Mouse (Mus musculus) lung, embryonic 16.5 days (tissue): ENCODE results near the gene Zfp169. TPM values are rescaled to one million over a fixed set of nuclear protein-coding genes. Genes with fewer than 3 reads are reported as not detected.

ENCODE experiments used
- ATAC-seq: fragments of 200-750 bp; cut with Nextera tagmentation; 2 replicates; pipeline ENCODE4 v1.8.0; 2017; ENCODE audit warnings: low read depth, mild to moderate bottlenecking, moderate library complexity
- H3K27ac ChIP-seq: fragments of 300-500 bp; sonication (generic); 2 replicates; pipeline ENCODE4 v1.5.1; 2014; ENCODE audit warnings: mild to moderate bottlenecking, control low read depth, low read length
- H3K27me3 ChIP-seq: fragments of 300-500 bp; sonication (generic); 2 replicates; pipeline ENCODE4 v1.6.1; 2014; ENCODE audit warnings: low read depth, low read length, mixed read lengths; ENCODE audit not compliant: control insufficient read depth, insufficient read depth
- H3K36me3 ChIP-seq: fragments of 300-500 bp; sonication (generic); 2 replicates; pipeline ENCODE4 v1.6.1; 2014; ENCODE audit warnings: low read length; ENCODE audit not compliant: control insufficient read depth, insufficient read depth
- H3K4me1 ChIP-seq: fragments of 300-500 bp; sonication (generic); replicated peaks from 2 replicates; pipeline ENCODE4 v1.6.1; 2014; ENCODE audit warnings: low read length, mixed read lengths; ENCODE audit not compliant: control insufficient read depth, insufficient read depth
- H3K4me2 ChIP-seq: fragments of 300-500 bp; sonication (generic); 2 replicates; pipeline ENCODE4 v1.6.1; 2014; ENCODE audit warnings: low read depth, low read length, control low read depth
- H3K4me3 ChIP-seq: fragments of 300-500 bp; sonication (generic); 2 replicates; pipeline ENCODE4 v1.5.1; 2014; ENCODE audit warnings: mild to moderate bottlenecking, low read length, control low read depth
- H3K9ac ChIP-seq: fragments of 300-500 bp; sonication (generic); 2 replicates; pipeline ENCODE4 v1.6.1; 2014; ENCODE audit warnings: low read length, control low read depth
- H3K9me3 ChIP-seq: fragments of 300-500 bp; sonication (generic); 2 replicates; pipeline ENCODE4 v1.6.1; 2016; ENCODE audit warnings: low read length; ENCODE audit not compliant: control insufficient read depth
- WGBS: fragments of 180-500 bp; shearing (Covaris S2); extraction: QIAGEN DNeasy Blood & Tissue Kit; methylation state at CpG from one replicate; pipeline ENCODE4 v1.1.7; 2014; 5-methylcytosine and 5-hydroxymethylcytosine counted together
- polyA plus RNA-seq: library from polyadenylated mRNA; unstranded; fragments of >200 nt; fragmentation: Nextera tagmentation; extraction: Ambion mirVana; gene quantifications from 2 replicates; pipeline ENCODE4 v1.2.1, GENCODE M21; 2015

The Zfp169 gene
- polyA plus RNA-seq, 1 experiment from 2014 or later: 4.1 TPM

DNA sequence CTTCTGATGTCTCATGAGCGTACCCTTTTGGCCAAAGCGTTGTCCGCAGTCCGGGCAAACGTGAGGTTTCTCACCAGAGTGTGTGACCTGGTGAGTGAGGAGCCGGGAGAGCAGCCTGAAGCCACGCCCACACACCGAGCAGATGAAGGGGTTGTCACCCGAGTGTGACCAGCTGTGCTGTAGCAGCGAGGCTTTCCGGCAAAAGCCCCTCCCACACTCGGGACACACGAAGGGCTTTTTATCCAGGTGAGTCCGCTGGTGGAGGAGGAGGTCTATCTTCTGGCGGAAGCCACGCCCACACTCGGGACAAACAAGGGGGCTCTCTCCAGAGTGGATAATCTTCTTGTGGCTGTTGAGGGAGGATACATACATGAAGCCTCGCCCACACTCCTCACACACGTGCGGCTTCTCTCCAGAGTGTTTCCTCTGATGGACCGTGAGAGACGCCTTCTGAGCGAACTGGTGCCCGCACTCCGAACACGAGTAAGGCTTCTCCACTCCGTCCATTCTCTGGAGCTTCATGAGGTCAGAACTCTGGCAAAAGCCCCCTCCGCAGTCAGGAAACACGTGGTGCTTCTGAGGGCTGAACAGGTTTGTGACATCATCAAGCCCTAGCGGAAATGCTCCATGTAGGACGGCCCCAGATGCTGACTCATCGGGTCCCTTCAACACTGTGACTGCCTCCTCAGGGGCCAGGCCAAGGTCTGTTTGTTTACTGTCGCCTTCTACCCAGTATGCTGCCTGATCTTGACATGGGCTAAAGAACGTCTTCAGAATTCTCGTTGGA is 22.7 kb downstream of the Zfp169 start:
- no peak for ATAC-seq
- Histone ChIP-seq H3K36me3 (peaks cover 22% of the 10 kb centered on the region), H3K4me1 (no peaks in the 10 kb centered on the region), H3K27me3 (no peaks in the 10 kb centered on the region), H3K27ac (no peak overlapping the region), H3K9ac (no peak overlapping the region), H3K4me2 (no peak overlapping the region), H3K9me3 (no peaks in the 10 kb centered on the region), H3K4me3 (no peak overlapping the region)
- 84% methylated on average over 35 of the region's 35 CpGs for whole genome bisulfite sequencing

DNA sequence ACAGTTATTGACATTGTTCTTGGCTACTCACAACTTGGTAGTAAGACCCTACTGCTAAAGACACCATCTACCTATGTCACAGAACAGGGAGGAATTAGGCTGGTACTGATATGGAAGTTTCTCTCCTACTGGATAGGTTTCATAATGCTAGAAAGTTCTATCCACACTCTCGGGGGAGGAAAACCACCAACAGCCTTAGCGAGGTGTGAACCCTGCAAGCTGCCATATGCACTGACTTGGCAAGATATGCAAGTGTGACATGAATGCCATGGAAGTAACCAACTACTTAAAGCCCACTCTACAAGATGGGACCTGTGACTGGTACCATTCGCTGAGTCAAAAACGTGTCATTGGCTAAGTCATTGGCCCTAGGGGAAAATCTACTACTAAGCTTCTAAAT is 29.6 kb downstream of the Zfp169 start:
- no peak overlapping the region for H3K4me3 ChIP-seq
- no peaks in the 10 kb centered on the region for H3K9me3 ChIP-seq
- no peak overlapping the region for H3K9ac ChIP-seq
- 89% methylated on average over 4 of the region's 4 CpGs for WGBS
- no peak overlapping the region for H3K27ac ChIP-seq
- H3K4me1 ChIP-seq: no peaks in the 10 kb centered on the region
- H3K4me2 ChIP-seq: no peak overlapping the region
- no peak for ATAC-seq
- H3K27me3 ChIP-seq: no peaks in the 10 kb centered on the region
- no peaks in the 10 kb centered on the region for H3K36me3 ChIP-seq

DNA sequence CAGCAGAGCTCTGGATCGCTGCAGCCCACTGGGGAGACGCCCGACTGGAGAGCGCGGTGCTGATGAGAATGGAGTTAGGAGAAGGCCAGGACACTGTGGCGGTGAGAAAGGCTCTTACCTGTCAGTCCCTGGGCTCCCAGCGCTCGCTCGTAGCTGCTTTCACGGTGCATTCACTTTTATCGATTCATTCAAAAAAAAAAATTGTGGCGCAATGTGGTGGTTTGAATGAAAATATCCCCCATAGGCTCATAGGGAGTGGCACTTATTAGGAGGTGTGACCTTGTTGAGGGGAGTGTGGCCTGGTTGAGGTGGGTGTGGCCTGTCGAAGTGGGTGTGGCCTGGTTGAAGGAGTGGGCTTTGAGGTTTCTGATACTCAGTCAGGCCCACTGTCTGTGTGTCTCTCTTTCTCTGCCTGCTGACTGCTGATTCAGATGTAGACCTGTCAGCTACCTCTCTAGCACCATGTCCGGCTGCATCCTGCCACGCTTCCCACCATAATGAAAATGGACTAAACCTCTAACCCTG is 44.5 kb downstream of the Zfp169 start:
- 65% methylated on average over 15 of the region's 15 CpGs for WGBS

DNA sequence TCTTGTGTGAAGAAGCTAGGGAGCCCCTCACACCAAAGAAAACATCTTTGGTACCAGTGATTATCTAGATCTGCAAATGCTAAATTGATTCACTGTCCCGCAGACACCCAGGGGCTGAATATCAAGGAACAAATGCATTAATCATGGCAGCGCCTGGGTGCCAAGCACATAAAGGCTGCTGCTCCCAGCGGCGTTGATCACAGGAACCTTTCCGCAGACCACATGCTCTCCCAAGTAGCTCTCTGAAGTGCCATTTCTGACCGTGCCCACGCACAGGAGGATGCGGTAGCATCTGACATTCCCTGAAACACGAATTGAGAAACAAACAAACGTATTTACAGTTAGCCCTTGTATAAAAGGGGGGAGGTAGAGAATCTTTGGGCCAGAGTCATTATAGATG is 47.1 kb downstream of the Zfp169 start:
- no peak for ATAC-seq
- WGBS: 47% methylated on average over 10 of the region's 10 CpGs
- Histone ChIP-seq H3K4me1 (no peaks in the 10 kb centered on the region), H3K36me3 (no peaks in the 10 kb centered on the region), H3K4me3 (no peak overlapping the region), H3K27ac (no peak overlapping the region), H3K27me3 (no peaks in the 10 kb centered on the region; the same call in 1 of the 2 replicates), H3K9me3 (no peaks in the 10 kb centered on the region), H3K9ac (no peak overlapping the region), H3K4me2 (no peak overlapping the region)

More for the DNA sequence above, 44.5 kb downstream of the Zfp169 start:
- H3K4me3 ChIP-seq: no peak overlapping the region
- H3K36me3 ChIP-seq: no peaks in the 10 kb centered on the region
- H3K27ac ChIP-seq: no peak overlapping the region
- H3K27me3 ChIP-seq: no peaks in the 10 kb centered on the region; the same call in 1 of the 2 replicates
- no peak overlapping the region for H3K9ac ChIP-seq
- no peak for ATAC-seq
- no peak overlapping the region for H3K4me2 ChIP-seq
- H3K4me1 ChIP-seq: no peaks in the 10 kb centered on the region
- H3K9me3 ChIP-seq: no peaks in the 10 kb centered on the region

GRCm38 (mm10) chr13:48464170-48464569 is 49.1 kb downstream of the Zfp169 start:
- WGBS: 7% methylated on average over 4 of the region's 4 CpGs
- Histone ChIP-seq H3K36me3 (no peaks in the 10 kb centered on the region), H3K4me1 (no peaks in the 10 kb centered on the region), H3K27me3 (no peaks in the 10 kb centered on the region; the same call in 1 of the 2 replicates), H3K27ac (no peak overlapping the region), H3K4me3 (no peak overlapping the region), H3K9ac (no peak overlapping the region), H3K4me2 (no peak overlapping the region), H3K9me3 (no peaks in the 10 kb centered on the region)
- no peak for ATAC-seq

GRCm38 (mm10) chr13:48459280-48459679 is 54.0 kb downstream of the Zfp169 start:
- ATAC-seq: no peak
- Histone ChIP-seq H3K9me3 (no peaks in the 10 kb centered on the region), H3K4me3 (no peak overlapping the region)

DNA sequence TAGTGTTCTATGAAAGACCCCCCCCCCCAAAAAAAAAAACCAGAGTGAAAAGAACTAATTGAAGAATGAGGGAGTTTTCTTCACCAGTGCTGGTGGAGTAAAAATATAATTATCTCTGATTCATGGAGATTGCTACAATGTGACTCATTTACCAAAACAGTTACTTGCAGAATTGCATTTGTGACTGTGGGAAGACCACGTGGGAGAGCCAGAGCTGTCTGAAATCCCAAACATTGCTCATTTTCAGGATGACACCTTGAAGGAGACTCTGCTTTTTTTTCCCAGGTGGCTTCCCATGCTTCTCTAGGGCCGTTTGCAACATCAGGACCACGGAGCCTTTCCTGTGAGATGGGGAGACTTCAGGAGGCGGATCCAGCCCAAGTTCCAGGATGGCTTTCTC is 65.1 kb downstream of the Zfp169 start:
- ATAC-seq: no peak
- Histone ChIP-seq H3K36me3 (no peaks in the 10 kb centered on the region), H3K4me3 (no peak overlapping the region), H3K27me3 (no peaks in the 10 kb centered on the region), H3K27ac (no peak overlapping the region), H3K4me1 (no peaks in the 10 kb centered on the region), H3K9me3 (no peaks in the 10 kb centered on the region), H3K4me2 (no peak overlapping the region), H3K9ac (no peak overlapping the region)
- 35% methylated on average over 4 of the region's 4 CpGs for WGBS

More at GRCm38 (mm10) chr13:48459280-48459679, 54.0 kb downstream of the Zfp169 start:
- no peaks in the 10 kb centered on the region for H3K27me3 ChIP-seq
- no peak overlapping the region for H3K27ac ChIP-seq
- H3K36me3 ChIP-seq: no peaks in the 10 kb centered on the region
- 63% methylated on average over 5 of the region's 5 CpGs for WGBS
- H3K9ac ChIP-seq: no peak overlapping the region
- no peaks in the 10 kb centered on the region for H3K4me1 ChIP-seq
- H3K4me2 ChIP-seq: no peak overlapping the region

DNA sequence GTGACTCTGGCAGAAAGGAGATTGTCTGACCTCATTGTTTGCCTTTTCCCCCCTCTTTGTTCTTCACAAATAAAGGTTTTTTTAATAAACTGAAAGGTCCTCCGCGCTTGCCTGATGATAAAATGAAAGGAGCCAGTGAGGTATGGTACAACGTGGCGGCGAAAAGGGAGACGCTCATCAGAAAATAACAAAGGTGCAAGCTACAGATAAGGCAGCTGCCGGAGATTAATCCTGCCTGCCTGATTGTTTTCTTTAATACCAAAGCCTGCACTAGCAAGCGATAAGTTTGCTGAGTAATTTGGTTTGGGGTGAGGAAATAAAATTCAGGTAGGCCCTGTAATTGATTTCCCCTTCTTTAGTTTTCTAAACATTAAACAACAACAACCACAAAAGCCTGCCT is 69.3 kb downstream of the Zfp169 start:
- Histone ChIP-seq H3K9ac (no peak overlapping the region), H3K27me3 (no peaks in the 10 kb centered on the region), H3K36me3 (no peaks in the 10 kb centered on the region), H3K9me3 (no peaks in the 10 kb centered on the region), H3K4me2 (no peak overlapping the region), H3K4me3 (no peak overlapping the region), H3K4me1 (no peaks in the 10 kb centered on the region), H3K27ac (no peak overlapping the region)
- 16% methylated on average over 8 of the region's 8 CpGs for WGBS
- no peak for ATAC-seq

- Histone ChIP-seq H3K36me3 (no peaks in the 10 kb centered on the region), H3K9me3 (no peaks in the 10 kb centered on the region)
- ATAC-seq: no peak
These were observed 74.9 kb downstream of the Zfp169 start for GRCm38 (mm10) chr13:48438321-48438720.

More at GRCm38 (mm10) chr13:48438321-48438720, 74.9 kb downstream of the Zfp169 start:
- 74% methylated on average over 5 of the region's 5 CpGs for WGBS
- Histone ChIP-seq H3K4me3 (no peak overlapping the region), H3K4me2 (no peak overlapping the region), H3K9ac (no peak overlapping the region), H3K27ac (no peak overlapping the region), H3K27me3 (no peaks in the 10 kb centered on the region), H3K4me1 (no peaks in the 10 kb centered on the region)
